Mouse (Mus musculus): ENCODE results near the gene Adtrp.

- TF ChIP-seq CEBPB (IDR thresholded peaks at IDR 0.05; ENCODE audit: insufficient read depth, poor library complexity, severe bottlenecking) (no peak), USF1 (IDR thresholded peaks at IDR 0.05; ENCODE audit: low read depth) (no peak), MYOD1 (IDR thresholded peaks at IDR 0.05; ENCODE audit: control insufficient read depth in 1 of 3, insufficient read length in 2 of 3, low read depth in 2 of 3) (no peak), POLR2A (IDR thresholded peaks at IDR 0.05; ENCODE audit: insufficient read length, low read depth) (no peak), MYOG (IDR thresholded peaks at IDR 0.05; ENCODE audit: control insufficient read depth in 1 of 3, insufficient read depth in 1 of 3, insufficient read length in 2 of 3, low read depth in 2 of 3) (no peak), POLR2AphosphoS2 (IDR thresholded peaks at IDR 0.05; ENCODE audit: insufficient read length, low read depth) (no peak), MAX (IDR thresholded peaks at IDR 0.05; ENCODE audit: low read depth) (no peak), TCF12 (IDR thresholded peaks at IDR 0.05; ENCODE audit: insufficient read depth, poor library complexity, severe bottlenecking) (no peak), REST (IDR thresholded peaks at IDR 0.05; ENCODE audit: insufficient read depth, insufficient read length) (no peak)
Observed at GRCm38 (mm10) chr13:41817583-41817982, 29.9 kb downstream of the Adtrp start.
